Mouse (Mus musculus) G1E-ER4 (cell line): ENCODE results near the gene Gdpd3. TPM values are rescaled to one million over a fixed set of nuclear protein-coding genes. Genes with fewer than 3 reads are reported as not detected.

Source experiments
- GATA1 ChIP-seq: IDR thresholded peaks from one replicate; pipeline ENCODE4 v1.8.0; 2012; ENCODE audit warnings: low read length, inconsistent platforms
- polyA plus RNA-seq: library from polyadenylated mRNA; stranded (reverse); fragments of >175 nt; gene quantifications from 2 replicates; pipeline ENCODE4 v1.2.3, GENCODE M21; 2012

Gene Gdpd3
- polyA plus RNA-seq, 1 experiment = 3.3 TPM

DNA sequence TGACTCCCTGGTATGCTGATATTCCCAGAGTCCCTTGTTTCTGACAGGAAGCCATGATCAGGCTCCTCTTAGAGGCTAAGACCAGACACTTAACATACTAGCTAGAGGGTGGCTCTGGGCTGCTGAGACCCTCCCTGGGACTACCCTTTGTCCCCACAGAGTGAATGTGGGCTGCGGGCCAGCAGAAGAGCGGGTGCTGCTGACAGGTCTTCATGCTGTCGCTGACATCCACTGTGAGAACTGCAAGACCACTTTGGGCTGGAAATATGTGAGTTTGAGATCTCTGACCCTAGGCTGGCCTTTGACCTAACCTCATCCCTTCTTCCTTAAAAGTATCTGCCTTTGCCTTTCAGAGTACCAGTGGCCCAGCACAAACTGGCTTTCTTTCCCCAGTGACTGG is 12.0 kb downstream of the Gdpd3 start:
- TF ChIP-seq GATA1 = no peak

- no peak for TF ChIP-seq GATA1
Observed at GRCm38 (mm10) chr7:126779983-126780970, 14.1 kb downstream of the Gdpd3 start.

GRCm38 (mm10) chr7:126780971-126781635 is 15.0 kb downstream of the Gdpd3 start, which contains the start of gene Tbx6:
TSS of gene Tbx6 (plus strand) at chr7:126781483.
- TF ChIP-seq GATA1 = no peak

- TF ChIP-seq GATA1 = no peak
Observed at GRCm38 (mm10) chr7:126781661-126782370, 15.7 kb downstream of the Gdpd3 start.

GRCm38 (mm10) chr7:126782693-126783092 is 16.6 kb downstream of the Gdpd3 start:
- TF ChIP-seq GATA1 = no peak

- TF ChIP-seq GATA1 = no peak
Observed at GRCm38 (mm10) chr7:126784469-126784868, 18.3 kb downstream of the Gdpd3 start.

- no peak for TF ChIP-seq GATA1
Observed at GRCm38 (mm10) chr7:126785056-126785455, 18.9 kb downstream of the Gdpd3 start.

- TF ChIP-seq GATA1 = no peak
Observed at GRCm38 (mm10) chr7:126786142-126786541, 20.0 kb downstream of the Gdpd3 start.

GRCm38 (mm10) chr7:126789141-126789540 is 23.0 kb downstream of the Gdpd3 start:
- TF ChIP-seq GATA1 = no peak

DNA sequence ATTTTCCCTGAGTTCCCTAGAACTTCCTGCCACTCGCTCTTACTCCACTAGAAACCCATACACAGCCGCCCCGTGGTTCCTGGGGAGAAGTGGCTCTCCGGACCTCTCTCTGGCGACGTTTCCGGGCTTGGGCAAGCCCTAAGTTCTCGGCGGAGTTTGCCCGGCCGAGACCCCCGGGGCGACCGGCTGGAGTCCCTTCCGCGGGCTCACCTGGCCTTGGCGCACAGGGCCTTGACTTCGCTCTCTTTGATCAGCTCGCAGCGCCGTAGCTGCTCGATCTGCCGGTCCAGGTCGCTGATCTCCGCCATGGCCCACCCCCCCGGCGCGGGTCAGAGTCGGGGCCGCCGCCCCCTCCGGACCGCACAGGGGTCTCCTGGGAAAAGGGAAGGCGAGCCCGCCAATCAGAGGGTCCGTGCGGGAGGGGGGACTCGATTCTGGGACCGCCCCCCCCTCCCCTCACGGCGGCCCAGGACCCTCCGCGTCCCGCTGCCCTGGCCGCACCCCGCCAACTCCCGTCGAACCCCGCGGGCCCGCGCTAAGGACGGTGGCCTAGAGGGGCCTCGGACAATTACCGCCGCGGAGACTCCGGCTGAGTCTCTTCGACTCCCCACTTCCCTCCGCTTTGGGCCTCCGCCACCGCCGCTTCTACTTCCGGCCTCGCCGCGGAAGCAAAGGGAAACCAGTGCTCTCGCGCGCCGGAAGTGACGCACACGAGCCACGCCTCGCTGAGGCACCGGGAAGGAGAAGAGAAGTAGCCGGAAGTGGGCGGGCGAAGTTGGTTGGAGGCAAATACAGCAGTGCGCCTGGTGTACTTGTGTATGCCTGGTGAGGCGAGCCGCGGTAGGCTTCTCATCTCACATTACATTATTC is 26.0 kb downstream of the Gdpd3 start, which contains the start of gene Ppp4c:
TSS of gene Ppp4c (minus strand) at position 646 of the 870 bp plus-strand sequence.
- no peak for TF ChIP-seq GATA1

DNA sequence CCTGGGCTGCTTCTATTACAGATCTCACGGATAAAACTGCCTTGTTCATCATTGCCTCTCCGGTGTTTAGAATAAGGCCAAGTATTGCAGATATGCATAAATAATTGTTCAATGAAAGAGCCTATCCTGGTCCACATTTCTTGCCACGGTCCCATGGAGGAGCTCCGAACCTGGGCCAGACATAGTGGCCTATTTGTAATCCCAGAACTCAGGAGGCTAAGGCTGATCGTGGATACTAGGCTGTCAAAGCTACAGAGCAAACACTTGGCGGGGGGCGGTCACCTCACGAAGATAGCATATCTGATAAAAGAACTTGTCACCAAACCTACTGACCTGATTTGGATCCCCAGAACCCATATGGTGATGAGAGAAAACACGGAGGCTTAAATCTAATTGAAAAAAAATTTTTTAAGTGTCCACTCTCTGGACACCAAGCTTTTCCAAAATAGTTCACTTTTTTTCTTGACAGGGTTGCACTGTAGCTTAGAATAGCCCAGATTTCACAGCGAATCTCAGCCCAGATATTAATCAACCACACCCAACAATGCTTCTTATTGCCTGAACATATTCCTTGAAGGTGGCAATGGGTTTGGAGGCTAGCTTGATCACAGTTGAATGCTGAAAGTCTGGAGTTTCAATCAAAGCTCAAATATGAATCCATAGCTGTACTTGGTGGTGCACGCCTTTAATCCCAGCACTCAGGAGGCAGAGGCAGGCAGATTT is 26.7 kb downstream of the Gdpd3 start:
- no peak for TF ChIP-seq GATA1

- TF ChIP-seq GATA1 = no peak
Observed at GRCm38 (mm10) chr7:126793456-126794270, 27.5 kb downstream of the Gdpd3 start.

GRCm38 (mm10) chr7:126794271-126794605 is 28.1 kb downstream of the Gdpd3 start:
- TF ChIP-seq GATA1 = no peak
